Mouse (Mus musculus) limb, embryonic 12.5 days (tissue): ENCODE measurements at regions not wholly inside any gene's neighbourhood (a gene's known extent, or its start where the extent isn't known, plus 50 kb on each side); places are given as distances from the start of the nearest gene placed in this dataset.

Experiments used
- ATAC-seq: fragments of 200-750 bp; cut with Nextera tagmentation; 2 replicates; pipeline ENCODE4 v1.8.0; 2017; ENCODE audit warnings: low read depth, moderate TSS enrichment; ENCODE audit not compliant: insufficient number of reproducible peaks, insufficient read depth, low FRiP score, low TSS enrichment
- H3K27ac ChIP-seq: fragments of 300-500 bp; sonication (generic); 2 replicates; pipeline ENCODE4 v1.5.1; 2016; ENCODE audit warnings: mild to moderate bottlenecking, moderate library complexity
- H3K27me3 ChIP-seq: fragments of 300-500 bp; sonication (generic); 2 replicates; pipeline ENCODE4 v1.6.1; 2016; ENCODE audit warnings: mild to moderate bottlenecking, moderate library complexity
- H3K36me3 ChIP-seq: fragments of 300-500 bp; sonication (generic); 2 replicates; pipeline ENCODE4 v1.6.1; 2016; ENCODE audit warnings: mild to moderate bottlenecking, moderate library complexity
- H3K4me1 ChIP-seq: fragments of 300-500 bp; sonication (generic); replicated peaks from 2 replicates; pipeline ENCODE4 v1.6.1; 2016
- H3K4me2 ChIP-seq: fragments of 300-500 bp; sonication (generic); 2 replicates; pipeline ENCODE4 v1.6.1; 2016; ENCODE audit warnings: mild to moderate bottlenecking, moderate library complexity
- H3K4me3 ChIP-seq: fragments of 300-500 bp; sonication (generic); replicated peaks from 2 replicates; pipeline ENCODE4 v1.5.1; 2016; ENCODE audit warnings: mild to moderate bottlenecking
- H3K9ac ChIP-seq: fragments of 300-500 bp; sonication (generic); replicated peaks from 2 replicates; pipeline ENCODE4 v1.6.1; 2016; ENCODE audit warnings: mild to moderate bottlenecking, moderate library complexity
- H3K9me3 ChIP-seq: fragments of 300-500 bp; sonication (generic); 2 replicates; pipeline ENCODE4 v1.6.1; 2016; ENCODE audit warnings: mild to moderate bottlenecking, moderate library complexity
- WGBS: fragments of 180-500 bp; shearing (Covaris S2); methylation state at CpG from one replicate; pipeline ENCODE4 v1.1.7; 2016; 5-methylcytosine and 5-hydroxymethylcytosine counted together

DNA sequence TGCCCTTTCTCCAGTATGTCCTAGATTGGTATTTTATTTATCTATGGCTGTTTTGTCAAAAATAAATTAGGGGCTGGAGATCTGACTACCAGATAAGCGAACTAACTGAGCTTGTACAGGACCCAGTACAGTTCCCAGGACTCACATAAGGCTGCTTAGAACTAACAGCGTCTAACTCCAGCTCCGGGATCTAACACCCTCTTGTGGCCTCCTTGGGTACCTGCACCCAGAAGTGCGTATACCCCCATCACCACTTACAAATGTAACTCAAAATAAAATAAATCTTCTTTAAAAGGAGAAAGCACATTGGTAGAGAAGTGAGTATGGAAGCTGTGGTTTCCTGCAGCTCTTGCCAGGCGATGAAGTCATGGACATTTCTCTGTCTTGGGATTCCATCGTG is 82.9 kb downstream of the Gm4791 start:
- no peak for ATAC-seq
- H3K36me3 ChIP-seq: no peaks in the 10 kb centered on the region

DNA sequence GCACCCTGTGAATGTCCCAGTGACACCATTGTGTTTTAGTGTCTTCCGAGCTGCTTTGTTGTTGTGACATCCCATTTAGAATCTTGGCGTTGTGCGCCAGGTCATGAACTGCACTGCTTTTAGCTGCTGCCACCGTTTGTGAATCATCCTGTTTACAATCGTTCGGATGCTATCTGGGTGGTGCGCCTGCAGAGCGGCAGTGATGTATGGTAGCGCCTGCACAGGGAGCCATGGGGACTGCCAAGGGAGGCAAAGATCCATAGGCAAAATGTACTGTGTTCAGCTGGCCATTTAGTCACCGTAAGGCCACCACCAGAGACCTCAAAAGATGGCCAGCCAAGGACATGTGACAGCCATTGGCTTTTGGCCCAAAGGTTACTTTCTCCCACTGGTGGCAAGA is 93.3 kb downstream of the Gm4791 start:
- Histone ChIP-seq H3K27ac (no peak overlapping the region), H3K4me3 (no peak overlapping the region), H3K27me3 (no peaks in the 10 kb centered on the region; the same call in 1 of the 2 replicates), H3K9me3 (no peaks in the 10 kb centered on the region), H3K4me1 (no peaks in the 10 kb centered on the region), H3K36me3 (no peaks in the 10 kb centered on the region), H3K9ac (no peak overlapping the region), H3K4me2 (no peak overlapping the region)
- no peak for ATAC-seq
- WGBS: 70% methylated on average over 10 of the region's 10 CpGs

More for the DNA sequence above, 82.9 kb downstream of the Gm4791 start:
- Histone ChIP-seq H3K4me2 (no peak overlapping the region), H3K27me3 (no peaks in the 10 kb centered on the region), H3K27ac (no peak overlapping the region), H3K4me1 (no peaks in the 10 kb centered on the region), H3K4me3 (no peak overlapping the region), H3K9me3 (no peaks in the 10 kb centered on the region), H3K9ac (no peak overlapping the region)
- WGBS: 96% methylated on average over 6 of the region's 6 CpGs

DNA sequence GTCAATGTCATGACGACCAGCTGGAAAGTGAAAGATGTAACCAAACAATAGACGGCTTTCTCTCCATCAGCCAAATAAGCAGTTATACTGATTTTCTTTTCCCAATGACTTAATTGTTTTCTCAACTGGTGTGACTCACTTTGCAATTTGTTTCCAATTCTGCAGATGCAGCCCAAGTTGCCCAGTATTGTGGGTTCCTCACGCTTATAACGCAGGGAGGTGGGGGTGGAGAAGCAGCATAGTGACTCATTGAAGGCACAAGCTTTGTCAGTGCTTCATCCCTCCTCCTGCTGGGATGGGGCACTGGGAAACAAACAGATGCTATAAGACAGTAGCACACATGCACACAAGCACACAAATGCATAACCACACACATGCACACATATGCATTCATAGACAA is 97.1 kb downstream of the Gm4791 start:
- Histone ChIP-seq H3K4me3 (no peak overlapping the region), H3K27ac (no peak overlapping the region), H3K36me3 (no peaks in the 10 kb centered on the region), H3K4me2 (no peak overlapping the region), H3K9me3 (no peaks in the 10 kb centered on the region), H3K27me3 (peaks cover 3% of the 10 kb centered on the region; the same call in 1 of the 2 replicates), H3K4me1 (no peaks in the 10 kb centered on the region), H3K9ac (no peak overlapping the region)
- no peak for ATAC-seq
- WGBS: 93% methylated on average over 4 of the region's 4 CpGs

DNA sequence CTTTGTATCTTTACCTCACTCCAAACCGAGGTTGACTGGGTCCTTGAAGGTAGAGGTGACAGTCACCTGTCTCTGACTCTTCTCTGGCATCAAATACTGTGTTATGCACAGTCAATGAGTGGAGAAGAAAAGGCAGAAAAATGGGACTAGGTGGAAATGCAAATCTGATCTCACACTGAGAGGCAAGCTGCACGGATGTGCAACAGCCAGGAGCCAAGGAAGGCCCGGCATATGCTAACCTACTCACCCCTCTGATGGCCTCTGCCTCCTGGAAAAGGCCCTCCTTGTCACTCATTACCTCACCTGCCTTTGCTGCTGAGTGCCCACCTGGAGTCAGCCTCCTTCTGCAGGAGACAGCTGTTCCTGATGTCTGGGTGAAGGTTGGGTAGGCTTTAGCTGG is 104.8 kb downstream of the Gm4791 start:
- no peaks in the 10 kb centered on the region for H3K4me1 ChIP-seq
- no peaks in the 10 kb centered on the region for H3K9me3 ChIP-seq
- H3K27ac ChIP-seq: no peak overlapping the region
- H3K4me3 ChIP-seq: no peak overlapping the region
- H3K9ac ChIP-seq: no peak overlapping the region
- WGBS: 81% methylated on average over 3 of the region's 3 CpGs
- H3K4me2 ChIP-seq: no peak overlapping the region
- peaks cover 8% of the 10 kb centered on the region; the same call in 1 of the 2 replicates for H3K27me3 ChIP-seq
- H3K36me3 ChIP-seq: no peaks in the 10 kb centered on the region
- ATAC-seq: no peak

DNA sequence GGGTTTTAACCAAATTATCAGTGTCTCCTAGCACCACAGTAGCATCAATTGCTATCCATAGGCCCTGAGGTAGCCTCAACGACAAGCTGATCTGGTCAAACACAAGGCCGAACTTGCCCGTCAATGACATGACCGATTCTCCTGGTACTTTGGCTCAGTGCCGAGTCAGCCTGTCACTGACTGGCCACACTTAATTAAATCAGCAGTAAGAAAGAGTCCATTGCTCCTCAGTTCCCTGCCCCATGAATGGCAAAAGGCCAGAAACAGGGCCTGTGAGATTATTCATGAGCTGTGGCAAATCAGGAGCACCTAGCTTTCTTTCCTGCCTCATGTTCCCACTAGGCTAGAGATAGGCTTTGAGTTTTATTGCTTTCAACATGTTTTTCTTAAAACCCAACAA is 105.4 kb downstream of the Gm4791 start:
- Histone ChIP-seq H3K4me1 (no peaks in the 10 kb centered on the region), H3K4me3 (no peak overlapping the region), H3K4me2 (no peak overlapping the region), H3K27ac (no peak overlapping the region), H3K27me3 (0 out of 2 replicates have a peak, but pooled peaks cover 5% of the 10 kb centered on the region), H3K36me3 (no peaks in the 10 kb centered on the region), H3K9me3 (no peaks in the 10 kb centered on the region), H3K9ac (no peak overlapping the region)
- ATAC-seq: no peak
- 88% methylated on average over 5 of the region's 5 CpGs for WGBS

DNA sequence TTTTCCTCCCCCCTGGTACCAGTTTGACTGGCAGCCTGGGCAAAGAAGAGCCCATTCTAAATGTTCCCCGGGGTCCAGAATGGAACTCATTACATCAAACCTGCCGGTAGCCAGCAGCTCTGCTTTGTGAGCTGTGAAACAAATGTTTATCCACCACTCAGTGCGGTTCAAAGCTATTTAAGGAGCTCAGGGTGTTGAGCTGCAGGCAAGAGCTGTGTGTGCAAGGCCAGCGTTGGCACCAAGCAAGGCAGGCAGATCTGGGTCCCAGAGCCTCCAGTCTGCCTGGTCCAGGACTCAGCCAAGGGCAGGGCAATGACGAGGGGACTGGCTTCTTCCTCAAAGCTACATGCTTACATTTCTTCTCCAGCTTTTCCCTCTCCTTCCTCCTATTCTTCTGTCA is 109.6 kb downstream of the Gm4791 start:
- no peak overlapping the region for H3K4me3 ChIP-seq
- H3K4me1 ChIP-seq: no peaks in the 10 kb centered on the region
- no peaks in the 10 kb centered on the region for H3K9me3 ChIP-seq
- H3K36me3 ChIP-seq: no peaks in the 10 kb centered on the region
- H3K27ac ChIP-seq: no peak overlapping the region
- 51% methylated on average over 5 of the region's 5 CpGs for WGBS
- no peak for ATAC-seq
- H3K9ac ChIP-seq: no peak overlapping the region
- peaks cover 3% of the 10 kb centered on the region; the same call in 1 of the 2 replicates for H3K27me3 ChIP-seq
- no peak overlapping the region for H3K4me2 ChIP-seq

DNA sequence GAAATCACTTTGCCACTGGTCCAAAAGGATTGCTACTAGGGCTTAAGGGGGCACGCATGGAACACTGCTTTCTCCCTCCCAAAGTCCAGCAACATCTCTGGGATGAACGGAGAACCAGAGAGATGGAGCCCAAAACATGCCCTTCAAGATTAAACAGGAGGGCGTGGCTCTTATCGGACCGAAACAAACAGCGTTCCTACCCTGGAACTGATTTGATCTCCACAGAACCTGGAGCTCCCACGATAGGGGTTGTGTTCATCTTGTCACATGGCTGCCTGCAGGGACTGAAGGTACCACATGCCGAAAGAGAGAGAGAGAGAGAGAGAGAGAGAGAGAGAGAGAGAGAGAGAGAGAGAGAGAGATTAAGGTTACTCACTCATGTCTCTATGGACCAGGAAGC is 120.7 kb downstream of the Gm4791 start:
- ATAC-seq: no peak
- no peak overlapping the region for H3K4me3 ChIP-seq
- peaks cover 10% of the 10 kb centered on the region; the same call in 1 of the 2 replicates for H3K27me3 ChIP-seq

DNA sequence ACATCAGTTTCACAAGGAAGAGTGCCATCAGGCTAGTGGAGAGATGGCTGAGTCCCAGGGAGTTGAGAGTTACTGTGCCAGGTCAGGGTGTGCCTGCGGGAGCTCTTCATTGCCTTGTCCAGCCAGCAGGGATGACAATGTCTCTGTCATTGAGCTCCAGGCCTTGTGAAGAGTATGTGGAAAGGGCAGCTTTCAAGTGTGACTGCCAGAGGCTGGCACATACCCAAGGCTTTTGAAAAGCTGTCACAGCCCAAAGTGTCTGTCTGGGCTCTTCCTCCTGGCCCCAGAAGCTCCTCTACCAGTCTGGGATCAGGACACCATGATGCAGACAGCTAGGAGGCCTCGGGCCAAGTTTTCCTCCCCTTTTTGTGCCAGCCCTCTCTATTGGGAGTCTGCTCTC is 124.6 kb downstream of the Gm4791 start:
- no peak overlapping the region for H3K4me2 ChIP-seq
- 84% methylated on average over 2 of the region's 2 CpGs for WGBS
- H3K27me3 ChIP-seq: peaks cover 10% of the 10 kb centered on the region; the same call in 1 of the 2 replicates
- no peak overlapping the region for H3K27ac ChIP-seq
- H3K4me1 ChIP-seq: no peaks in the 10 kb centered on the region
- no peak for ATAC-seq
- no peaks in the 10 kb centered on the region for H3K36me3 ChIP-seq
- H3K9me3 ChIP-seq: no peaks in the 10 kb centered on the region
- no peak overlapping the region for H3K9ac ChIP-seq
- no peak overlapping the region for H3K4me3 ChIP-seq

More for the DNA sequence above, 120.7 kb downstream of the Gm4791 start:
- H3K4me2 ChIP-seq: no peak overlapping the region
- H3K36me3 ChIP-seq: no peaks in the 10 kb centered on the region
- 82% methylated on average over 8 of the region's 8 CpGs for WGBS
- no peak overlapping the region for H3K9ac ChIP-seq
- no peaks in the 10 kb centered on the region for H3K4me1 ChIP-seq
- H3K9me3 ChIP-seq: no peaks in the 10 kb centered on the region
- no peak overlapping the region for H3K27ac ChIP-seq

DNA sequence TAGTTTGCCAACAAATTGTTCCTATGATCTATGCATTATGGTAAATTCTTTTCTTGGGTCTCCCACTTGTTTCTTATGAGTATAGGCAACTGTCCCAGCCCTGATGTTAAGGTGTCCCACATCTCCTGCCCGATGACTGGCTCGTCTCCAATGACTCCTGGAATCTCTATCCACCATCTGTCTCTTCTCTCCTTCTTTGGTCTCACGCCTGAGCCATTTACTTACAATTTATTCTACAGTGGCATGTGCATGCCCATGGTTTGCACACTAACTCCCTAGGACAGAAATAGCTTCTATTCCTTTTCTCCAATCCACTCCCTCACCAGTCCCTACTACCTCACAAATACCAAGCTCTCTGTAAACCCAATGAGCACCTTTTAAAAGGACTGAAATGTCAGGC is 127.0 kb downstream of the Gm4791 start:
- Histone ChIP-seq H3K9ac (no peak overlapping the region), H3K36me3 (no peaks in the 10 kb centered on the region), H3K4me2 (no peak overlapping the region), H3K4me3 (no peak overlapping the region), H3K9me3 (no peaks in the 10 kb centered on the region), H3K4me1 (no peaks in the 10 kb centered on the region), H3K27me3 (peaks cover 7% of the 10 kb centered on the region; the same call in 1 of the 2 replicates), H3K27ac (no peak overlapping the region)
- 91% methylated on average over 3 of the region's 3 CpGs for WGBS
- ATAC-seq: no peak

DNA sequence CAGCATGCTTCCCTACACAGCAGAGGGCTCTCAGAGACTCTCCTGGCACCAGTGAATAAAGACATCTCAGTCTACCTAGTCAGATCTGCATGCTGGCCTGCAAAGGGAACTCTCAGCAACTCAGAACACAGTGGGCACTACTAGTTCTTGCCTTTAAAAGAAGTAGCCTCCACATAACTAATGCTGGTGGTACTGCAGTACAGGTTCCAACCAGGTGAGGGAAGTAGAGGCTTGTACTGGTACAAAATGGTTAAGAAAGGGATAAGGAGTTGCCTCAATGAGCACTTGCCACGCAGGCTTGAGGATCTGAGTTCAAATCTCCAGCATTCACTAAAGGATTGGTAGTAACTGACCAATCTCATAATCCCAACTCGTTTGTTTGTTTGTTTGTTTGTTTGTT is 127.7 kb downstream of the Gm4791 start:
- peaks cover 7% of the 10 kb centered on the region; the same call in 1 of the 2 replicates for H3K27me3 ChIP-seq
- H3K36me3 ChIP-seq: no peaks in the 10 kb centered on the region
- WGBS: 75% methylated on average over 2 of the region's 2 CpGs
- no peaks in the 10 kb centered on the region for H3K9me3 ChIP-seq
- H3K4me3 ChIP-seq: no peak overlapping the region
- no peak overlapping the region for H3K27ac ChIP-seq
- H3K9ac ChIP-seq: no peak overlapping the region
- ATAC-seq: no peak
- no peaks in the 10 kb centered on the region for H3K4me1 ChIP-seq
- no peak overlapping the region for H3K4me2 ChIP-seq

DNA sequence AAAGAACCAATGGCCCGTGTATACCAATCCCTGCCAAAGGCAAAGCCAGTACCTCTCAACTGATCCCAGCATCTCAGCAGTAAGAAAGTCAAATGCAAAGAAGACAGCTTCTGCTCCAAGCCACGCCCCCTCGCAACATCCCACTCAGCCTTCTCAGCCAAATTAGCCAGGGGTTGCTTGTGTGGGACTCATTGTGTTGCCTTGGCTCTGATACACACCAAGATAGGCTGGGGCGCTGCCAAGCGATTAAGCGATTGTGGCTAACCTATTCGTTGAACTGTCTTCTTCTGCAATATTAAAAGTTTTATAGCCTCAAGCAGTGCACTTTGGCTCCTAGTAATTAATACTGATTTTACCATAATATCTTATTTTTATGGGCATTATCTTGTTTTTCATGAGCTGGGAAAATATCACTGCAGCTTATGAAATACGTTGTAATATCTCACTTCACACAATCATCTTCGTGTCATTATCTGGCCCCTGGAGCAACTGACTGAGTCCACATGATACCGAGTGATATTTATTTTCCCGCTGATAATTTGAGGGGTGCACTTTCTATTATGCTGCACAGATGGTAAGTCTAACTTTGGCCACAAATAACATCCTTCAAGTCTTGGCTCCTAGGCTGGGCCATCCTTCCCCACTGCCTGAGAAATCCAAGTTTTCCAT is 129.3 kb downstream of the Gm4791 start:
- H3K27me3 ChIP-seq: peaks cover 6% of the 10 kb centered on the region; the same call in 1 of the 2 replicates
- no peak for ATAC-seq
- no peaks in the 10 kb centered on the region for H3K4me1 ChIP-seq
- H3K36me3 ChIP-seq: no peaks in the 10 kb centered on the region
- no peaks in the 10 kb centered on the region for H3K9me3 ChIP-seq
- WGBS: 91% methylated on average over 11 of the region's 11 CpGs
- no peak overlapping the region for H3K9ac ChIP-seq
- H3K4me2 ChIP-seq: no peak overlapping the region
- no peak overlapping the region for H3K4me3 ChIP-seq
- H3K27ac ChIP-seq: no peak overlapping the region

DNA sequence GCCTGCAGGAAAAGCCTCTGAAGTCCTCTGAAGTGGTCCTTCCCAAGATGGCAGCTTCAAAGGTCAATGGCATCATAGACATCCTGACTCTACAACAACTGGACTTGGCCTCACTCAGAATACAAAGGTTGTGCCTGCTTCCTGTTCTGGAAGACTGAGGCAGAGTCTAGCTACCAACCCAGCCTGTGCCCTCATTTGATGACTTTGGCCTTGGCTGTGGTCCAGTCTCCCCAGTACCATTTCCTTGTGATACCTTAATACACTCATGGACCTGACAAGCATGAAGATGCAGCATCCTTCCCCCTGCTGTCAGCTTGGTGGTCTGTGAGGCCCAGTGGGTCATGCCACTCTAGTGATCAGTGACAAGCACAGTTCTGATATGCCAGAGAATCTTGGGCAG is 130.6 kb downstream of the Gm4791 start:
- no peaks in the 10 kb centered on the region for H3K9me3 ChIP-seq
- H3K4me3 ChIP-seq: no peak overlapping the region
- H3K4me2 ChIP-seq: no peak overlapping the region
- no peaks in the 10 kb centered on the region for H3K27me3 ChIP-seq
- no peaks in the 10 kb centered on the region for H3K4me1 ChIP-seq
- H3K9ac ChIP-seq: no peak overlapping the region
- no peak overlapping the region for H3K27ac ChIP-seq
- no peaks in the 10 kb centered on the region for H3K36me3 ChIP-seq
- no peak for ATAC-seq
